Mouse (Mus musculus): Measurements from ENCODE around the gene Fam102a. TPM values are rescaled to one million over a fixed set of nuclear protein-coding genes. Genes with fewer than 3 reads are reported as not detected.
A peak's percentile ranks its signal among the peaks of the same experiment; 100 is the strongest.

The Fam102a gene
- polyA plus RNA-seq, 1 experiment from 2014 or later: 19.2 TPM

DNA sequence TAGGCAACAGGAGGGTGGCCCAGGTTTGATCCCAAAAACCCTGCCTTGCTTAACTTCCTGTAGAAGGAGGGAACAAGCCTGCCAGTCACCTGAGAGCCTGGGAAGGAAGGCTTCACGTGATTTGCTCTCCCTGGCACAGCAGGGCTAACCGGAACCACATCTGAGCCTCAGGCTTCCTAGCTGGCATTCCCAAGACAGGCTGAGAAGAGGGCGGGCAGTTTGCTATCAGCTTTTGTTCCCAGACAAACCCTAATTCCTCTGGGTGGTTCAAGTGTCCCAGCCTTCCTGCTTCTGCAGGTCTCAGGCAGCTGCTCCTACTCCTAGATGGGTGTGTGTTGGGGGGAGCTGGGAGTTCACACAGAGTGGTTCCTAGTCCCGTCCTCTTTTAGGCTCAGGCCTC is 20.4 kb downstream of the Fam102a start:
- no peak overlapping the region for H3K9ac ChIP-seq (ENCODE audit: low read depth, low read length)
- H3K4me1 ChIP-seq (ENCODE audit: control insufficient read depth, insufficient read depth, low read length): peaks cover 34% of the 10 kb centered on the region
- no peaks in the 10 kb centered on the region for H3K9me3 ChIP-seq (ENCODE audit: control insufficient read depth, low read length)
- no peaks in the 10 kb centered on the region for H3K27me3 ChIP-seq (replicated peaks; ENCODE audit: control insufficient read depth, insufficient read depth, low read length)
- ATAC-seq (ENCODE audit: low read depth): peak; percentile 81
- H3K4me2 ChIP-seq (ENCODE audit: low read depth, low read length): no peak overlapping the region
- no peak overlapping the region for H3K4me3 ChIP-seq (ENCODE audit: low read depth, low read length)
- peak overlapping the region; percentile 78 for H3K27ac ChIP-seq (replicated peaks; ENCODE audit: low read depth, low read length)
- no peaks in the 10 kb centered on the region for H3K36me3 ChIP-seq (ENCODE audit: control insufficient read depth, insufficient read depth, low read length)
- peak; percentile 86 for DNase-seq (ENCODE audit: low spot score)
- WGBS: 28% methylated on average over 4 of the region's 4 CpGs

GRCm38 (mm10) chr2:32556019-32556418 is 20.9 kb downstream of the Fam102a start:
- Histone ChIP-seq H3K27me3 (replicated peaks; ENCODE audit: control insufficient read depth, insufficient read depth, low read length) (no peaks in the 10 kb centered on the region), H3K9me3 (ENCODE audit: control insufficient read depth, low read length) (no peaks in the 10 kb centered on the region), H3K36me3 (ENCODE audit: control insufficient read depth, insufficient read depth, low read length) (0 out of 2 replicates have a peak, but pooled peaks cover 3% of the 10 kb centered on the region), H3K4me1 (ENCODE audit: control insufficient read depth, insufficient read depth, low read length) (peaks cover 28% of the 10 kb centered on the region), H3K4me3 (ENCODE audit: low read depth, low read length) (no peak overlapping the region), H3K9ac (ENCODE audit: low read depth, low read length) (no peak overlapping the region), H3K4me2 (ENCODE audit: low read depth, low read length) (no peak overlapping the region), H3K27ac (replicated peaks; ENCODE audit: low read depth, low read length) (peak overlapping the region; percentile 45)
- ATAC-seq (ENCODE audit: low read depth) (no peak), DNase-seq (ENCODE audit: low spot score) (no peak)
- 71% methylated on average over 7 of the region's 7 CpGs for WGBS

- no peak overlapping the region for H3K4me3 ChIP-seq (ENCODE audit: low read depth, low read length)
- ATAC-seq (ENCODE audit: low read depth) (peak; percentile 68; the same call in 1 of the 2 replicates), DNase-seq (ENCODE audit: low spot score) (peak; percentile 73)
- no peaks in the 10 kb centered on the region for H3K27me3 ChIP-seq (replicated peaks; ENCODE audit: control insufficient read depth, insufficient read depth, low read length)
- peaks cover 29% of the 10 kb centered on the region for H3K36me3 ChIP-seq (ENCODE audit: control insufficient read depth, insufficient read depth, low read length)
- H3K4me2 ChIP-seq (ENCODE audit: low read depth, low read length): no peak overlapping the region
- 31% methylated on average over 5 of the region's 5 CpGs for WGBS
- H3K27ac ChIP-seq (replicated peaks; ENCODE audit: low read depth, low read length): no peak overlapping the region; the same call in 1 of the 2 replicates
- peaks cover 23% of the 10 kb centered on the region for H3K4me1 ChIP-seq (ENCODE audit: control insufficient read depth, insufficient read depth, low read length)
- H3K9ac ChIP-seq (ENCODE audit: low read depth, low read length): no peak overlapping the region
- no peaks in the 10 kb centered on the region for H3K9me3 ChIP-seq (ENCODE audit: control insufficient read depth, low read length)
Measured at GRCm38 (mm10) chr2:32559570-32559969, 24.4 kb downstream of the Fam102a start.

DNA sequence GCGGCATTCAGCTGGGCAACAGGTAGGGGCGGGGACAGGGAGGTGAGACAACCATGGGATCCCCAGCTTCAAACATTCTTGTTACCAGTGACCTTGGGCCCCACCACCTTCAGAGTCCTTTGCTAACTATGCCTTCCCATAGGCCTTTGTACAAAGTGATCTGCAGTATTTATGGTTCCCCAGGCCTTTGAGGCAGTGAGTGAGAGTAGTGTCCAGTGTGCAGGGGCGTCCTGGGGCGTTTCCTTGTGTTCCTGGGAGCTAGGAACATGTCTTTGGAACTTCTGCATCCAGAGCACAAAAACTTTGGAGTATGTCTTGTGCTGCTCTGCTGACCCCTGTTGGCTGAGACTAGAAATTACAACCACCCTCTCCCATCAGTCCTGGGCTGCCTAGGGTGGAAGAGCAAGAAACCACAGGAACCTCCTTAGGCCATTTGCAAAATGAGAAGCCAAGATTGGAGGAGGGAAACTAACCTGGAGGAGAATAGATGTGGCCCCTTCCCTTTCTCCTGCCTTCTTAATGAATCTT is 31.5 kb downstream of the Fam102a start:
- Histone ChIP-seq H3K9ac (ENCODE audit: low read depth, low read length) (no peak overlapping the region), H3K4me2 (ENCODE audit: low read depth, low read length) (no peak overlapping the region), H3K4me1 (ENCODE audit: control insufficient read depth, insufficient read depth, low read length) (peaks cover 4% of the 10 kb centered on the region), H3K27me3 (replicated peaks; ENCODE audit: control insufficient read depth, insufficient read depth, low read length) (no peaks in the 10 kb centered on the region), H3K9me3 (ENCODE audit: control insufficient read depth, low read length) (no peaks in the 10 kb centered on the region), H3K27ac (replicated peaks; ENCODE audit: low read depth, low read length) (no peak overlapping the region), H3K36me3 (ENCODE audit: control insufficient read depth, insufficient read depth, low read length) (peaks cover 66% of the 10 kb centered on the region), H3K4me3 (ENCODE audit: low read depth, low read length) (no peak overlapping the region)
- DNase-seq (ENCODE audit: low spot score): peak; percentile 78
- 32% methylated on average over 4 of the region's 4 CpGs for WGBS
- ATAC-seq (ENCODE audit: low read depth): no peak

DNA sequence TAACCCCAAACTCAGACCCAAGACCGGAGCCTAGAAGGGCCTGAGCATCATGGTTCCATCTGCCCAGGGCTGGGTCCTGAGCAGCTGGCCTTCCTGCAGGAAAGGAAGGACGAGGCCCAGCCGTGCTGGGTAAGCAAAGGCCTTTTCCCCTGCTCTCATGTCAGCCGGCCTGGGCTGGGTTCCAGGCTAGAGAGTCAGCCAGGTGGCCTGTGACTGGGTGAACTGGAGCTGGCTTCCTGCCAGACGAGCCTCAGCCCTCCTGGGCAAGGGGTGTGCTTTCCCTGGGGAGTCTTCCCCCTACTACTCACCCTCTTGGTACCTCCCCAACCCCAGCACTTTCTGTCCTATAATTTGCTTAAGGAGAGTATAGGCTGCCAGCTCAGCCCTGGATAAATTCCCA is 33.0 kb downstream of the Fam102a start:
- Histone ChIP-seq H3K27me3 (replicated peaks; ENCODE audit: control insufficient read depth, insufficient read depth, low read length) (no peaks in the 10 kb centered on the region), H3K4me2 (ENCODE audit: low read depth, low read length) (no peak overlapping the region), H3K4me1 (ENCODE audit: control insufficient read depth, insufficient read depth, low read length) (peaks cover 7% of the 10 kb centered on the region), H3K9ac (ENCODE audit: low read depth, low read length) (no peak overlapping the region), H3K27ac (replicated peaks; ENCODE audit: low read depth, low read length) (no peak overlapping the region), H3K4me3 (ENCODE audit: low read depth, low read length) (no peak overlapping the region), H3K36me3 (ENCODE audit: control insufficient read depth, insufficient read depth, low read length) (peaks cover 65% of the 10 kb centered on the region), H3K9me3 (ENCODE audit: control insufficient read depth, low read length) (no peaks in the 10 kb centered on the region)
- 73% methylated on average over 5 of the region's 5 CpGs for WGBS
- ATAC-seq (ENCODE audit: low read depth): no peak
- DNase-seq (ENCODE audit: low spot score): no peak

DNA sequence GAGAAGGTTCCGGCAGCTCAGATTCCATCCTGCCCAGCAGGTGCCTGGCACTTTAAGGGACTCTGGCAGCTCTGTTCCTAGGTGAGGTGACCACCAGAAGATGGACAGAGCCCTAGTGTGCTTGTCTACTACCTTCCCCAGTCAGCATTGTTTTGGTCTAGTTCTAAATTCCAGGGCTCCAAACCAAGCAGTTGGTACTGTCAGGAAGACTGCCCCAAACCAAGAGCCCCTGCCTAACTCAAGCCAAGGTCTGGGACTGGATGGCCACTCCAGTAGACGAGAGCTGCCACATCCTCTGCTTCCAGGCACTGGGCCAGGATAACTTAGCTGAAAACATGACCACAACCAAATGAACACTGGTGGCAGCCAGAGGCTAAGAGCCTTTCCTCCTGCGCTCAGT is 33.8 kb downstream of the Fam102a start:
- no peak for ATAC-seq (ENCODE audit: low read depth)
- peaks cover 57% of the 10 kb centered on the region for H3K36me3 ChIP-seq (ENCODE audit: control insufficient read depth, insufficient read depth, low read length)
- 89% methylated on average over 3 of the region's 3 CpGs for WGBS

DNA sequence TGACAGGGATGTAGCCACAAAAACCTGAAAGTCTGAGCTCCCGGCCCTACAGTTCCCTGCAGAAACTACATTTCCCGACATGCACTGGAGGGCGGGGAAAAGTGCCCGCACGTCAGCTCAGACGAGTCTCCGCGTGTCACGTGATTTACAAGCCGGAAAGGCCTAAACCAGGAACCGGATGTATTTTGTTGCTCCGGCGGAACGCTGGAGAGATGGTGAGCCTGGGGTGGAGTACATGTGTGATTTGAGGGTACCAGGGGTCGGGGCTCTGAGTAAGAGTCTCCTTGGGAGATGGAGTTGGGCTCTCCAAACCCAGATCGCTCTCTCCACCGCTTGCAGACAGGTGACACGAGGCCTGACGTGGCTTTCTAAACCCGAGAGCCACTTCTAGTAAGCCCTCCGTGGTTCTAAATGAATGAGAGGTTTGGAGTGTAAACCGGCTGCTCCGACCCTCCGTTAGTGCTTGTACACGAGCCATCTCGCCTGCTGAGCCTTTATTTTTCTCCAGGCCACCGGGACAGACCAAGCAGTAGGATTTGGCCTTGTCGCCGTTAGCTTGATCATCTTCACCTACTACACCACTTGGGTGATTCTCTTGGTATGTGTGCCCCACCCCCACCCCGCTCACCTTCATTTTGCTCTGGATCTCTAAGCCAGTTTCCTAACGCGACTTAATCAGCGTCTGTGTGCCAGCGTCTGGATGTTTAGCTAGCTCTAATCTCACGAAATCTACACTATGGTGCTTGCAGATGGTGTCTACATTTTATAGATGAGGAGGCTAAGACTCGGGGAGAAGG is 35.8 kb downstream of the Fam102a start, which contains the start of gene Dpm2:
Gene Dpm2 (plus strand): TSS at position 161 of the 797 bp plus-strand sequence.
- DNase-seq (ENCODE audit: low spot score): peak; percentile 97
- 2% methylated on average over 36 of the region's 36 CpGs for WGBS

More for the DNA sequence above, 33.8 kb downstream of the Fam102a start:
- no peak overlapping the region for H3K9ac ChIP-seq (ENCODE audit: low read depth, low read length)
- H3K27ac ChIP-seq (replicated peaks; ENCODE audit: low read depth, low read length): no peak overlapping the region
- H3K9me3 ChIP-seq (ENCODE audit: control insufficient read depth, low read length): no peaks in the 10 kb centered on the region
- H3K4me2 ChIP-seq (ENCODE audit: low read depth, low read length): no peak overlapping the region
- no peaks in the 10 kb centered on the region for H3K27me3 ChIP-seq (replicated peaks; ENCODE audit: control insufficient read depth, insufficient read depth, low read length)
- no peak overlapping the region for H3K4me3 ChIP-seq (ENCODE audit: low read depth, low read length)
- H3K4me1 ChIP-seq (ENCODE audit: control insufficient read depth, insufficient read depth, low read length): peaks cover 7% of the 10 kb centered on the region
- DNase-seq (ENCODE audit: low spot score): no peak

GRCm38 (mm10) chr2:32572196-32572595 is 37.1 kb downstream of the Fam102a start:
- no peaks in the 10 kb centered on the region for H3K9me3 ChIP-seq (ENCODE audit: control insufficient read depth, low read length)
- H3K9ac ChIP-seq (ENCODE audit: low read depth, low read length): no peak overlapping the region
- H3K4me1 ChIP-seq (ENCODE audit: control insufficient read depth, insufficient read depth, low read length): peaks cover 7% of the 10 kb centered on the region
- H3K4me2 ChIP-seq (ENCODE audit: low read depth, low read length): no peak overlapping the region
- no peak overlapping the region for H3K27ac ChIP-seq (replicated peaks; ENCODE audit: low read depth, low read length)
- no peak for ATAC-seq (ENCODE audit: low read depth)
- no peak for DNase-seq (ENCODE audit: low spot score)
- peaks cover 27% of the 10 kb centered on the region for H3K36me3 ChIP-seq (ENCODE audit: control insufficient read depth, insufficient read depth, low read length)
- no peaks in the 10 kb centered on the region for H3K27me3 ChIP-seq (replicated peaks; ENCODE audit: control insufficient read depth, insufficient read depth, low read length)
- 91% methylated on average over 11 of the region's 11 CpGs for WGBS
- no peak overlapping the region for H3K4me3 ChIP-seq (ENCODE audit: low read depth, low read length)

More for the DNA sequence above, 35.8 kb downstream of the Fam102a start, which contains the start of gene Dpm2:
- Histone ChIP-seq H3K27ac (replicated peaks; ENCODE audit: low read depth, low read length) (peak within 1 kb of the TSS; percentile 71), H3K9me3 (ENCODE audit: control insufficient read depth, low read length) (no peaks in the 10 kb centered on the region), H3K4me1 (ENCODE audit: control insufficient read depth, insufficient read depth, low read length) (peaks cover 7% of the 10 kb centered on the region), H3K4me2 (ENCODE audit: low read depth, low read length) (peak within 1 kb of the TSS; percentile 96), H3K36me3 (ENCODE audit: control insufficient read depth, insufficient read depth, low read length) (peaks cover 38% of the 10 kb centered on the region), H3K27me3 (replicated peaks; ENCODE audit: control insufficient read depth, insufficient read depth, low read length) (no peaks in the 10 kb centered on the region), H3K9ac (ENCODE audit: low read depth, low read length) (peak within 1 kb of the TSS; percentile 82), H3K4me3 (ENCODE audit: low read depth, low read length) (peak within 1 kb of the TSS; percentile 80)
- peak; percentile 87 for ATAC-seq (ENCODE audit: low read depth)

Data from embryonic facial prominence, embryonic 14.5 days (tissue).